Mouse (Mus musculus) cerebellum, adult 2 months (tissue): Measurements from ENCODE around the gene Evi2b. TPM values are rescaled to one million over a fixed set of nuclear protein-coding genes. Genes with fewer than 3 reads are reported as not detected.

ENCODE experiments used
- DNase-seq, 2 experiments: peaks; one replicate each; pipeline ENCODE4 v3.0.0; 2021
- H3K27ac ChIP-seq: fragments of 200-500 bp; 2 replicates; pipeline ENCODE4 v1.5.1; 2012; ENCODE audit warnings: low read length, control low read depth, inconsistent platforms; ENCODE audit not compliant: insufficient read depth
- H3K27me3 ChIP-seq: fragments of 200-500 bp; 2 replicates; pipeline ENCODE4 v1.6.1; 2012; ENCODE audit warnings: inconsistent platforms, mild to moderate bottlenecking, low read length, moderate library complexity; ENCODE audit not compliant: control insufficient read depth, insufficient read depth
- H3K4me1 ChIP-seq: fragments of 200-500 bp; 2 replicates; pipeline ENCODE4 v1.6.1; 2011; ENCODE audit warnings: low read length; ENCODE audit not compliant: control insufficient read depth, insufficient read depth
- H3K4me3 ChIP-seq: fragments of 200-500 bp; replicated peaks from 2 replicates; pipeline ENCODE3; 2011; ENCODE audit warnings: mild to moderate bottlenecking, low read depth, low read length, control low read depth; ENCODE audit not compliant: insufficient read depth
- CTCF ChIP-seq: fragments of 200-500 bp; IDR thresholded peaks from 2 replicates; pipeline ENCODE4 v1.5.1; 2011; ENCODE audit warnings: low read depth, mild to moderate bottlenecking, control low read depth, low read length, moderate library complexity, borderline replicate concordance; ENCODE audit not compliant: insufficient read depth
- POLR2A ChIP-seq: fragments of 200-500 bp; IDR thresholded peaks from 2 replicates; pipeline ENCODE4 v1.6.1; 2011; ENCODE audit warnings: low read length, control low read depth, borderline replicate concordance; ENCODE audit not compliant: insufficient read depth
- WGBS: fragments of 180-500 bp; shearing (Covaris S2); methylation state at CpG from one replicate; pipeline ENCODE4 v1.1.7; 2018; 5-methylcytosine and 5-hydroxymethylcytosine counted together
- polyA plus RNA-seq: library from polyadenylated mRNA; depleted of rRNA; stranded (reverse); fragments of >200 nt; gene quantifications from 2 replicates; pipeline ENCODE4 v1.2.3, GENCODE M21; 2012

Gene Evi2b
- polyA plus RNA-seq, 1 experiment, result 1.2 TPM

DNA sequence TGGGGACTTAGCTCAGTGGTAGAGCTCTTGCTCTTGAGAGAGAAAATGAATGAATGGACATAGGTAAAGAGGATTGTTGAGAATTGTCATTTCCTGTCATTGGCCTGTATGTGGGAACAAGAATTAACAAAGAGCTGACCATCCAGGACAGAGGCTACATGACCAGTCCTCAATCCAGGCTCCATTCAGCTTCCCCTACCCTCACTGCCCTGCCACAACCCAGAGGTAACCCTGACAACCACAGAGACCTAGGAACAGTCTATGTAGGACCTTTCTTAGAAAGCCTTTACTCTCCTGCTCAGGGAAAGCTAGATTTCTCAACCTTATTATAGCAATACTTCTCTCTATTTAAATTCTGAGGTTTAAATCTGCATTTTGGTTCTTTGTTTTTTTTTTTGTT is 2.8 kb downstream of the Evi2b start:
- TF ChIP-seq CTCF, result no peak
- TF ChIP-seq POLR2A, result no peak
- Histone ChIP-seq H3K4me3 (no peak overlapping the region), H3K27ac (no peak overlapping the region), H3K27me3 (no peaks in the 10 kb centered on the region), H3K4me1 (no peaks in the 10 kb centered on the region)
- DNase-seq, result no peak

DNA sequence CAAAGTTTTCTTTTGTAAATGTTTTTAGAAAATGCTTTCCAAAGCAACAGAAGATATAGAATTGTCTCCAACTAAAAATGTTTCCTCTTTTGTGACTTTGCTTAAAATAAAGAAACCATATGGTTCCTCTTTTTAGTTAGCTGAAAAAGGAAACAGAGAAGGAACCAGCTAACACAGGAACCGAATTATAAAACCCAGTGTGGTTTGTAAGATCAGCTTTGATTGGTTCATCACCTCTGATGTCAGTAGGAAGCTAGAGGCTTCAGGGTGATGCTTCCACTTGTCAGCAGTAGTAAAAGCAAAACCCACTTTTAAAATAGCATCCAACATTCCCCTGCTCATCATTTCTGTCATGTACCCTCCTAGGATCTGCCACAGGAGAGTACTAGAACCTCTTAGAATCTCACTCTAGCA is 3.7 kb downstream of the Evi2b start:
- peaks cover 7% of the 10 kb centered on the region for H3K4me1 ChIP-seq
- TF ChIP-seq POLR2A, result no peak
- WGBS, result 67% methylated on average over 1 of the region's 1 CpGs
- H3K27me3 ChIP-seq, result no peaks in the 10 kb centered on the region
- no peak overlapping the region for H3K4me3 ChIP-seq
- no peak overlapping the region for H3K27ac ChIP-seq
- DNase-seq, result no peak

DNA sequence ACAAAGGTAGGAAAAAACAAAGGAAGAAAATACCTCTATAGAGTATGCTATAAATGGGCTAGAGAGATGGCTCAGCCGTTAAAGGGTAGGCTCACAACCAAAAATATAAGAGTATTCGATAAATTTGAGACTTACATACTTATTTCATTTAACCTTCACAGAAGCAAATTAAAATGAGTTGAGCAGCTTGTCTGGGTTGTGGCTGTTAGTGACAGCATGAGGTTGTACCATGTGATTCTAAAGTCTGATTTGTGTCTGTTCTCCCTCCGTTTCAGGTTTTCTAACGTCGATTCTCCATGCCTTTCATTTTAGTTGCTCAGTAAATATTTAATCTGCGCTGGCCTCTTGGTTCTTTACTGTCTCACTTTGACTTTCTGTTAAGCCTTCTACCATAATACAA is 4.3 kb downstream of the Evi2b start:
- H3K4me1 ChIP-seq, result peaks cover 7% of the 10 kb centered on the region
- no peak overlapping the region for H3K4me3 ChIP-seq
- WGBS, result 83% methylated on average over 6 of the region's 6 CpGs
- no peak for TF ChIP-seq CTCF
- no peak for TF ChIP-seq POLR2A
- H3K27me3 ChIP-seq, result no peaks in the 10 kb centered on the region
- no peak for DNase-seq
- no peak overlapping the region for H3K27ac ChIP-seq

DNA sequence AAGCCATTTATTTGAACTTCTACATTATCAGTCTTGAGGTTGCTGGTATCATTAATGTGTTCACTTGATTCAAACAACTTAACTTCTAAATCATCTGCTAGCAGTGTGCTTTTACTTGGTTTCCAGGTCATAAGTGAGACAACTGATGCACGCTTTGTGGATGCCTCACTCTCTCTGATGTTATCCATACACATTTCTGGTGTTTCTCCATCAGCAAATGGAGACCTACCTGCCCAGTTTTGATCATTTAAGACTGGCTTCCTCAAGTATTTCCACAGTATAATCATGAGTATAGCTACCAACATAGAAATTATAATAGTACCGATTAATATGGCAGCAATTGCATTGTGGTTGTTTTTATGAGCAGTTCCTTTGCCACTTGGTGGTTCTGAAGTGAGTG is 7.8 kb downstream of the Evi2b start:
- Histone ChIP-seq H3K4me1 (peaks cover 7% of the 10 kb centered on the region), H3K4me3 (no peak overlapping the region), H3K27me3 (no peaks in the 10 kb centered on the region), H3K27ac (no peak overlapping the region)
- TF ChIP-seq POLR2A, result no peak
- no peak for TF ChIP-seq CTCF
- DNase-seq, result no peak
- WGBS, result 100% methylated on average over 2 of the region's 2 CpGs

DNA sequence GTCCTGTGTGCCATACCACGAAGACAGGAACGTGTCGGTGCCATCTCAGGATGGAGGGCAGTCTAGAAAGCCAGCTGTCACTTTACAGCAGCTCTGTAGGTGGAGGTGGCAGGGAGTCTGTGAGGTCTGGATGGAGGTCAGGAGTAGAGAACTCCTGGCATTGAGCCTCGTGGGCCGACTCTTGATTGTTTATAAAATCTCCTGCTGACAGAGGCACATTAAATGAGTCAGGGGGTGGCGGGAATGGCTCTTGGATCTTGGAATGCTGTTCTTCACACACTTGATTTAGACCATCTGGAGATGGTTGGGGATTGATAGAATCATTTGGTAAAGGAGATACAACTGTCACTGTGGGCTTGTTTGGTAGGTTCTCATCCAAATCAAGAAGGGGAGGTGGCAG is 8.2 kb downstream of the Evi2b start:
- 13% methylated on average over 6 of the region's 6 CpGs for WGBS
- no peak overlapping the region for H3K4me3 ChIP-seq
- no peaks in the 10 kb centered on the region for H3K27me3 ChIP-seq
- H3K27ac ChIP-seq, result no peak overlapping the region
- DNase-seq, result peak in 1 of 2 experiments; percentile 18
- no peak for TF ChIP-seq POLR2A
- no peak for TF ChIP-seq CTCF
- peaks cover 7% of the 10 kb centered on the region for H3K4me1 ChIP-seq

DNA sequence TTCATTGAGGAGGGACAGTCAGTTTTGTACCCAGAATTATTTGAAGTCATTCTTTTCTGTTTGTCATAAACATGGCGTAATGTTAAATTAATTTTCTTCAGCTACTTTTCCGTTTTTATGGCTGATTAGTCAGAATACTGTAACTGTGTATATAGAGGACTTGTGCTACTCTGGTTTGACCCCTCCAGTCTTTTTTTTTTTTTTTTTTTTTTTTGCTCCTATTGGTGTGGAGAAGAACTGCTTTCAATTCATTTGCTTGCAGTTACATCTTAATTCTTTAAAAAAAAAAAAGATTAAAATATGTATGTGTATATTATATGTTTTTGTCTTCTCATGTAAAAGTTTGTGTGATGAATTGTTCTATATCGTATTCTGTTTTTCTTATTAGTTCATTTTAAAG is 11.6 kb downstream of the Evi2b start:
- H3K4me1 ChIP-seq, result peaks cover 7% of the 10 kb centered on the region
- WGBS, result 96% methylated on average over 3 of the region's 3 CpGs
- no peak for TF ChIP-seq CTCF
- TF ChIP-seq POLR2A, result no peak
- H3K4me3 ChIP-seq, result no peak overlapping the region
- H3K27me3 ChIP-seq, result no peaks in the 10 kb centered on the region
- no peak overlapping the region for H3K27ac ChIP-seq
- DNase-seq, result no peak

DNA sequence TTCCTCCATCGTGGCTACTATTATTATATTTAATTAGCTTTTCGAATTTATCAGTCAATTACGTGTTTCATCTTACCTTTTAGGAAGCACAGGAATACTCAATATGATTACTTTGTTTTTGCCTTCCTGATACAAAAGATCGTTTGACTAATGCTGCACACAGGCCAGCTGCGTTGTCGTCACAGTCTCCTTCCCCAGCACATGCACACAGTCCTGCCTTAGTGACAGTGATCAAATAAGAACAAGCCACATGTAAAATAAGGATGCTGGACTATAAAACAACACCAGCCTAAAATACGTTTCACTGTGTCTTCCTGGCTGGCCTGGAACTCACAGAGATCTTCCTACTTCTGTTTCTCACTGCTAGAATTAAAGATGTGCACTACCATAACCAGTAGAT is 19.1 kb downstream of the Evi2b start:
- Histone ChIP-seq H3K27ac (no peak overlapping the region), H3K4me3 (no peak overlapping the region), H3K4me1 (no peaks in the 10 kb centered on the region), H3K27me3 (no peaks in the 10 kb centered on the region)
- TF ChIP-seq POLR2A, result no peak
- no peak for TF ChIP-seq CTCF
- no peak for DNase-seq
- WGBS, result 78% methylated on average over 7 of the region's 7 CpGs

DNA sequence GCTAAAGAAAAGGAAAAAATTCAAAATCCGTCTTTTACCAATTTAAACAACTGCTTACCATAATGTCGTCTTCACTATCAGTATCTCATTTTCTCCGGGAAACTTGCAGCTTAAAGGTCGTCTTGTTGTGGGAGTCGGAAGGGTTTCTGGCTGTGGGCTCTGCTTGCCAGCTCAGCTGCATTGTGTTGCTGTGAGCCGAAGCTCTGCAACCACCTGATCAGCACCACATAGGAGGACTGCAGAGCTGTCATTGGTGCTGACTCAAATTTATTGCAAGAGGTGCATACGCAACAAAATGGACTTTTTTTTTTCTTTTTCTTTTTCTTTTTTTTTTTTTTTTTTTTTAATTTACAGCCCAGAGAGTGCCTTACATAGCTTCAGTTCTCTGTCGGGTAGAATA is 19.7 kb downstream of the Evi2b start, which contains the start of gene Omg:
TSS of gene Omg (minus strand) at position 240 of the 400 bp plus-strand sequence.
- TF ChIP-seq CTCF, result no peak
- TF ChIP-seq POLR2A, result peak; percentile 31; the same call in 1 of the 2 replicates
- Histone ChIP-seq H3K27me3 (no peaks in the 10 kb centered on the region), H3K4me1 (no peaks in the 10 kb centered on the region), H3K27ac (no peak within 1 kb of the TSS; the same call in 1 of the 2 replicates), H3K4me3 (peak within 1 kb of the TSS; percentile 2)
- DNase-seq, result peak in 1 of 2 experiments; percentile 36
- 45% methylated on average over 8 of the region's 8 CpGs for WGBS
